9 mouse cellular contexts compared by ENCODE assay signal in genomic region chr10:81326858-81327257, GRCm38 (mm10). TPM values are rescaled to one million over a fixed set of nuclear protein-coding genes. Genes with fewer than 3 reads are reported as not detected.
DNase-seq lines count a peak whose midpoint lies in the region; ATAC-seq and TF ChIP-seq lines count a peak whose summit lies in the region.
"Had no signal": no experiment of that assay in that cellular context is flagged by ENCODE, and none has a peak within 500 bp of the region (broad histone marks: within the 10 kb centered on the region; RNA-seq: fewer than 3 reads in every experiment).

No protein-coding gene starts in this region.

- H3K9ac ChIP-seq in embryonic facial prominence, embryonic 13.5 days: no peak overlapping the region
- no peak overlapping the region for H3K9ac ChIP-seq in hindbrain, postnatal 0 days (replicated peaks; ENCODE audit: low read length)

- peak; percentile 73 for DNase-seq in adrenal gland, adult 2 months
- no peak for DNase-seq in adrenal gland, postnatal 4 days (ENCODE audit: low spot score in 2 of 2)
- DNase-seq in hindbrain, postnatal 0 days (ENCODE audit: low spot score): no peak
- DNase-seq in lung, adult 2 months: no peak
- DNase-seq in urinary bladder, postnatal 10 days (ENCODE audit: low spot score): no peak
- no peak for DNase-seq in yolk sac, embryonic 10.5 days (ENCODE audit: low spot score)
- DNase-seq in ovary, adult 18-20 months (ENCODE audit: low spot score): no peak

- H3K4me2 ChIP-seq in embryonic facial prominence, embryonic 13.5 days: no peak overlapping the region
- H3K4me2 ChIP-seq in hindbrain, postnatal 0 days (ENCODE audit: low read depth, low read length): no peak overlapping the region

- H3K4me1 ChIP-seq in embryonic facial prominence, embryonic 13.5 days: peaks cover 35% of the 10 kb centered on the region
- peaks cover 2% of the 10 kb centered on the region; the same call in 1 of the 2 replicates for H3K4me1 ChIP-seq in hindbrain, postnatal 0 days (ENCODE audit: insufficient read depth, low read length)
- peaks cover 21% of the 10 kb centered on the region for H3K4me1 ChIP-seq in lung, adult 2 months (ENCODE audit: control insufficient read depth, insufficient read depth, low read length)

- TF ChIP-seq POLR2A in lung, adult 2 months (IDR thresholded peaks at IDR 0.05; ENCODE audit: borderline replicate concordance, extremely low read depth, low read depth, low read length): 0 out of 2 replicates have a peak, but pooled peaks have one; percentile 3

- no peak overlapping the region for H3K4me3 ChIP-seq in embryonic facial prominence, embryonic 13.5 days
- no peak overlapping the region for H3K4me3 ChIP-seq in hindbrain, postnatal 0 days (ENCODE audit: low read length)
- no peak overlapping the region for H3K4me3 ChIP-seq in lung, adult 2 months (replicated peaks; ENCODE audit: extremely low read depth, low read depth, low read length)

- TF ChIP-seq CTCF in hindbrain, postnatal 0 days (IDR thresholded peaks at IDR 0.05; ENCODE audit: low read depth): no peak
- no peak for TF ChIP-seq CTCF in lung, adult 2 months (IDR thresholded peaks at IDR 0.05; ENCODE audit: insufficient read depth, low read length)

- peaks cover 4% of the 10 kb centered on the region for H3K27me3 ChIP-seq in embryonic facial prominence, embryonic 13.5 days
- no peaks in the 10 kb centered on the region for H3K27me3 ChIP-seq in hindbrain, postnatal 0 days (ENCODE audit: insufficient read depth, low read length)

- 0 out of 2 replicates have a peak overlapping the region, but pooled peaks have one; percentile 28 for H3K27ac ChIP-seq in embryonic facial prominence, embryonic 13.5 days
- H3K27ac ChIP-seq in hindbrain, postnatal 0 days: peak overlapping the region; percentile 60; the same call in 1 of the 2 replicates

- peaks cover 52% of the 10 kb centered on the region for H3K36me3 ChIP-seq in embryonic facial prominence, embryonic 13.5 days
- peaks cover 48% of the 10 kb centered on the region for H3K36me3 ChIP-seq in hindbrain, postnatal 0 days (ENCODE audit: insufficient read depth, low read length)

- no peak for ATAC-seq in embryonic facial prominence, embryonic 13.5 days (ENCODE audit: insufficient number of reproducible peaks, insufficient read depth, low FRiP score, low TSS enrichment, low read depth)
- ATAC-seq in hindbrain, postnatal 0 days: no peak

- H3K9me3 ChIP-seq in embryonic facial prominence, embryonic 13.5 days: no peaks in the 10 kb centered on the region
- no peaks in the 10 kb centered on the region for H3K9me3 ChIP-seq in hindbrain, postnatal 0 days (ENCODE audit: low read length)

- 85% methylated on average over 6 of the region's 6 CpGs for WGBS in embryonic facial prominence, embryonic 13.5 days
- 76% methylated on average over 6 of the region's 6 CpGs for WGBS in hindbrain, postnatal 0 days
- WGBS in lung, adult 2 months: 34% methylated on average over 6 of the region's 6 CpGs

RNA-seq across cellular contexts. Expression of gene Tbxa2r, which starts 1.7 kb away (rescaled TPM):
- total RNA-seq in adrenal gland, adult 2 months (2021): 10 to 100 TPM; 33.2 to 45.4 TPM
- polyA plus RNA-seq in adrenal gland, adult 2 months (2012; rRNA removed): 137 and 154 TPM in 2 replicates
- total RNA-seq in adrenal gland, postnatal 4 days (2021): 10 to 100 TPM; 27.3 to 30.6 TPM
- polyA plus RNA-seq in embryonic facial prominence, embryonic 13.5 days (2015; fragmentation: Nextera tagmentation; extraction: Ambion mirVana): 7.1 and 7.3 TPM in 2 replicates
- total RNA-seq in hindbrain, postnatal 0 days (2014; rRNA removed): 2.6 TPM in 2 replicates
- 4.0 and 4.3 TPM in 2 replicates for polyA plus RNA-seq in hindbrain, postnatal 0 days (2015; fragmentation: Nextera tagmentation; extraction: Ambion mirVana)
- 39.9 and 44.0 TPM in 2 replicates for polyA plus RNA-seq in lung, adult 2 months (2012; rRNA removed)

RNA-seq across cellular contexts. Expression of gene Cactin, which starts 6.0 kb away (rescaled TPM):
- total RNA-seq in adrenal gland, adult 2 months (2021): 10 to 100 TPM; 32.6 to 40.3 TPM
- polyA plus RNA-seq in adrenal gland, adult 2 months (2012; rRNA removed): 35.5 and 37.4 TPM in 2 replicates
- total RNA-seq in adrenal gland, postnatal 4 days (2021): 10 to 100 TPM; 43.8 to 44.4 TPM
- 43.2 and 46.9 TPM in 2 replicates for polyA plus RNA-seq in embryonic facial prominence, embryonic 13.5 days (2015; fragmentation: Nextera tagmentation; extraction: Ambion mirVana)
- total RNA-seq in hindbrain, postnatal 0 days (2014; rRNA removed): 24.3 and 46.2 TPM in 2 replicates
- 19.6 and 20.2 TPM in 2 replicates for polyA plus RNA-seq in hindbrain, postnatal 0 days (2015; fragmentation: Nextera tagmentation; extraction: Ambion mirVana)
- 30.5 and 36.7 TPM in 2 replicates for polyA plus RNA-seq in lung, adult 2 months (2012; rRNA removed)

RNA-seq across cellular contexts. Expression of gene Gipc3, which starts 16.2 kb away (rescaled TPM):
- total RNA-seq in adrenal gland, adult 2 months (2021): 10 to 100 TPM in 1 of 2 experiments, 1 to 10 TPM in 1; 2.9 to 10.3 TPM
- 2.8 and 3.2 TPM in 2 replicates for polyA plus RNA-seq in adrenal gland, adult 2 months (2012; rRNA removed)
- total RNA-seq in adrenal gland, postnatal 4 days (2021): 1 to 10 TPM; 2.3 to 2.6 TPM
- 0.13 TPM in 1 of 2 replicates, not detected in the other for polyA plus RNA-seq in embryonic facial prominence, embryonic 13.5 days (2015; fragmentation: Nextera tagmentation; extraction: Ambion mirVana)
- total RNA-seq in hindbrain, postnatal 0 days (2014; rRNA removed): 0.16 TPM in 1 of 2 replicates, not detected in the other
- polyA plus RNA-seq in hindbrain, postnatal 0 days (2015; fragmentation: Nextera tagmentation; extraction: Ambion mirVana): not detected in 2 replicates
- 10.3 and 11.2 TPM in 2 replicates for polyA plus RNA-seq in lung, adult 2 months (2012; rRNA removed)
- polyA plus RNA-seq: neural tube, embryonic 11.5 days had no signal

RNA-seq across cellular contexts. Expression of gene Hmg20b, which starts 23.4 kb away (rescaled TPM):
- total RNA-seq in adrenal gland, adult 2 months (2021): 10 to 100 TPM; 81.6 to 89.9 TPM
- polyA plus RNA-seq in adrenal gland, adult 2 months (2012; rRNA removed): 272 and 280 TPM in 2 replicates
- total RNA-seq in adrenal gland, postnatal 4 days (2021): 100 to 1,000 TPM; 107 to 108 TPM
- 109 and 113 TPM in 2 replicates for polyA plus RNA-seq in embryonic facial prominence, embryonic 13.5 days (2015; fragmentation: Nextera tagmentation; extraction: Ambion mirVana)
- total RNA-seq in hindbrain, postnatal 0 days (2014; rRNA removed): 20.8 and 28.5 TPM in 2 replicates
- 36.8 and 41.1 TPM in 2 replicates for polyA plus RNA-seq in hindbrain, postnatal 0 days (2015; fragmentation: Nextera tagmentation; extraction: Ambion mirVana)
- polyA plus RNA-seq in lung, adult 2 months (2012; rRNA removed): 106 and 134 TPM in 2 replicates

RNA-seq across cellular contexts. Expression of gene Mfsd12, which starts 30.4 kb away (rescaled TPM):
- total RNA-seq in adrenal gland, adult 2 months (2021): 10 to 100 TPM; 15.3 to 16.5 TPM
- 69.3 and 77.4 TPM in 2 replicates for polyA plus RNA-seq in adrenal gland, adult 2 months (2012; rRNA removed)
- total RNA-seq in adrenal gland, postnatal 4 days (2021): 10 to 100 TPM; 21.2 to 22.0 TPM
- polyA plus RNA-seq in embryonic facial prominence, embryonic 13.5 days (2015; fragmentation: Nextera tagmentation; extraction: Ambion mirVana): 10.7 and 11.0 TPM in 2 replicates
- 34.4 and 38.1 TPM in 2 replicates for total RNA-seq in hindbrain, postnatal 0 days (2014; rRNA removed)
- polyA plus RNA-seq in hindbrain, postnatal 0 days (2015; fragmentation: Nextera tagmentation; extraction: Ambion mirVana): 13.6 TPM in 2 replicates
- polyA plus RNA-seq in lung, adult 2 months (2012; rRNA removed): 33.3 and 39.9 TPM in 2 replicates
